Mouse (Mus musculus) midbrain, embryonic 11.5 days (tissue): Measurements from ENCODE around the gene Il10rb. TPM values are rescaled to one million over a fixed set of nuclear protein-coding genes. Genes with fewer than 3 reads are reported as not detected.

Source experiments
- ATAC-seq: fragments of 200-750 bp; cut with Nextera tagmentation; 2 replicates; pipeline ENCODE4 v1.8.0; 2017; ENCODE audit warnings: moderate TSS enrichment, moderate library complexity; ENCODE audit not compliant: low FRiP score
- DNase-seq: peaks from one replicate; pipeline ENCODE4 v3.0.0; 2015; ENCODE audit warnings: low spot score; ENCODE audit errors: missing footprints
- H3K27ac ChIP-seq: fragments of 300-500 bp; sonication (generic); 2 replicates; pipeline ENCODE4 v1.5.1; 2014; ENCODE audit warnings: low read depth, low read length
- H3K27me3 ChIP-seq: fragments of 300-500 bp; sonication (generic); 2 replicates; pipeline ENCODE4 v1.6.1; 2014; ENCODE audit warnings: mild to moderate bottlenecking, low read length, moderate library complexity, mixed read lengths; ENCODE audit not compliant: control insufficient read depth, insufficient read depth
- H3K36me3 ChIP-seq: fragments of 300-500 bp; sonication (generic); 2 replicates; pipeline ENCODE4 v1.6.1; 2014; ENCODE audit warnings: mild to moderate bottlenecking, low read length, moderate library complexity, mixed read lengths; ENCODE audit not compliant: control insufficient read depth, insufficient read depth
- H3K4me1 ChIP-seq: fragments of 300-500 bp; sonication (generic); 2 replicates; pipeline ENCODE4 v1.6.1; 2014; ENCODE audit warnings: low read length; ENCODE audit not compliant: control insufficient read depth, insufficient read depth
- H3K4me2 ChIP-seq: fragments of 300-500 bp; sonication (generic); 2 replicates; pipeline ENCODE4 v1.6.1; 2014; ENCODE audit warnings: mild to moderate bottlenecking, moderate library complexity
- H3K4me3 ChIP-seq: fragments of 300-500 bp; sonication (generic); 2 replicates; pipeline ENCODE4 v1.5.1; 2014; ENCODE audit warnings: low read depth, low read length
- H3K9ac ChIP-seq: fragments of 300-500 bp; sonication (generic); 2 replicates; pipeline ENCODE4 v1.6.1; 2014; ENCODE audit warnings: low read length
- H3K9me3 ChIP-seq: fragments of 300-500 bp; sonication (generic); 2 replicates; pipeline ENCODE4 v1.6.1; 2016; ENCODE audit warnings: low read length; ENCODE audit not compliant: control insufficient read depth
- WGBS: fragments of 180-500 bp; shearing (Covaris S2); extraction: QIAGEN DNeasy Blood & Tissue Kit; methylation state at CpG from one replicate; pipeline ENCODE4 v1.1.7; 2014; 5-methylcytosine and 5-hydroxymethylcytosine counted together
- polyA plus RNA-seq: library from polyadenylated mRNA; unstranded; fragments of >200 nt; fragmentation: Nextera tagmentation; extraction: Ambion mirVana; gene quantifications from 2 replicates; pipeline ENCODE4 v1.2.1, GENCODE M21; 2014

The Il10rb gene
- polyA plus RNA-seq, 1 experiment from 2014 or later, result 8.5 TPM

GRCm38 (mm10) chr16:91379412-91379811 is 26.6 kb upstream of the Il10rb start:
- Histone ChIP-seq H3K4me1 (peaks cover 4% of the 10 kb centered on the region), H3K4me2 (no peak overlapping the region), H3K9ac (no peak overlapping the region), H3K9me3 (no peaks in the 10 kb centered on the region), H3K36me3 (no peaks in the 10 kb centered on the region), H3K27ac (no peak overlapping the region), H3K27me3 (no peaks in the 10 kb centered on the region), H3K4me3 (no peak overlapping the region)
- WGBS, result 65% methylated on average over 3 of the region's 3 CpGs
- DNase-seq (no peak), ATAC-seq (no peak)

- ATAC-seq (no peak), DNase-seq (no peak)
- Histone ChIP-seq H3K9me3 (no peaks in the 10 kb centered on the region), H3K36me3 (no peaks in the 10 kb centered on the region), H3K27ac (no peak overlapping the region), H3K4me3 (no peak overlapping the region), H3K4me2 (no peak overlapping the region), H3K9ac (no peak overlapping the region), H3K4me1 (peaks cover 4% of the 10 kb centered on the region), H3K27me3 (no peaks in the 10 kb centered on the region)
- WGBS, result 84% methylated on average over 5 of the region's 5 CpGs
Measured at GRCm38 (mm10) chr16:91380151-91380550, 25.8 kb upstream of the Il10rb start.

DNA sequence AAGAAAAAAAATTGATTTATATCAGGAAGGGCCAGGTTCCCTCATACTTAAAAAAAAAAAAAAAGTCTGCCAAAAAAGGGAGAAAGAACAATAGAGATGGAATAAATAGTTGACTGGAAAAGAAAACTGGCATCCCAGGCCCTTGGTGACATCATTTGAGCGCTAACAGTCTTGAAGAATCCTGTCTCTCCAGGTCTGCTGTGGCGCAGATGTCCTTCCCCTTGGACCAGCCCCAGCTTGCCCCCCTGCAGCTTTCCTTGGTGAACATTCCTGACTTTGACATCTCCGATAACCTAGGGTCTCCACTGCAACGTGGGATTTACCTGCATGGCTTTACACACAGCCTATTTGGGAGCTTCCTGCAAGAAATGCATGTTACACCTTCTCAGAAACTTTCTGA is 24.4 kb upstream of the Il10rb start:
- no peak overlapping the region for H3K4me3 ChIP-seq
- H3K4me2 ChIP-seq, result no peak overlapping the region
- no peak overlapping the region for H3K27ac ChIP-seq
- DNase-seq, result no peak
- H3K36me3 ChIP-seq, result no peaks in the 10 kb centered on the region
- no peak for ATAC-seq
- no peaks in the 10 kb centered on the region for H3K9me3 ChIP-seq
- H3K27me3 ChIP-seq, result no peaks in the 10 kb centered on the region
- peaks cover 4% of the 10 kb centered on the region for H3K4me1 ChIP-seq
- no peak overlapping the region for H3K9ac ChIP-seq
- 86% methylated on average over 4 of the region's 4 CpGs for WGBS

- Histone ChIP-seq H3K27me3 (no peaks in the 10 kb centered on the region), H3K4me2 (no peak overlapping the region), H3K36me3 (no peaks in the 10 kb centered on the region), H3K9me3 (no peaks in the 10 kb centered on the region), H3K9ac (no peak overlapping the region), H3K27ac (no peak overlapping the region), H3K4me3 (no peak overlapping the region), H3K4me1 (peaks cover 4% of the 10 kb centered on the region)
- ATAC-seq, result no peak
- WGBS, result 91% methylated on average over 9 of the region's 9 CpGs
- DNase-seq, result no peak
Measured at GRCm38 (mm10) chr16:91382261-91382790, 23.6 kb upstream of the Il10rb start.

GRCm38 (mm10) chr16:91384221-91384620 is 21.7 kb upstream of the Il10rb start:
- Histone ChIP-seq H3K36me3 (peaks cover 3% of the 10 kb centered on the region; the same call in 1 of the 2 replicates), H3K27ac (no peak overlapping the region)

DNA sequence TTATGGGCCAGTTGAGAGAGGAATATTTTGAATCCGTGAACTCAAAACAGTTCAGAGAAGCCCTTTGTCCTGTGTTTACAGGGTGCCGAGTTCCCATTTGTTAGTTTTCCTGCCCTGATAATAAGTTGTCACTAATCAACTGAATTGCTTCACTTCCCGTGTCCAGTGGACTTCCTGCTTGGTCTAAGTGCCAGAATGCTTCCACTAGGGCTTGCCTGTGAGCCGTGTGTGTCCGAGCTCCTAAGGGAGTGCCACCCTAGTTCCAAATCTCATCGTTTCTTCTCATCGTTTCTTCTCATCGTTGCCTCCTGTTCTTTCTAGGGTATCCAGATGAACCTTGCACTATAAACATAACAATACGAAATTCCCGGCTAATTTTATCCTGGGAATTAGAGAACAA is 20.3 kb upstream of the Il10rb start:
- Histone ChIP-seq H3K27me3 (no peaks in the 10 kb centered on the region), H3K9me3 (no peaks in the 10 kb centered on the region), H3K4me1 (no peaks in the 10 kb centered on the region), H3K9ac (no peak overlapping the region), H3K4me3 (no peak overlapping the region), H3K4me2 (no peak overlapping the region), H3K36me3 (peaks cover 3% of the 10 kb centered on the region; the same call in 1 of the 2 replicates), H3K27ac (no peak overlapping the region)
- WGBS, result 59% methylated on average over 10 of the region's 10 CpGs
- ATAC-seq (no peak), DNase-seq (no peak)

More at GRCm38 (mm10) chr16:91384221-91384620, 21.7 kb upstream of the Il10rb start:
- 94% methylated on average over 4 of the region's 4 CpGs for WGBS
- ATAC-seq, result no peak
- Histone ChIP-seq H3K9me3 (no peaks in the 10 kb centered on the region), H3K4me2 (no peak overlapping the region), H3K9ac (no peak overlapping the region), H3K4me3 (no peak overlapping the region), H3K4me1 (no peaks in the 10 kb centered on the region), H3K27me3 (no peaks in the 10 kb centered on the region)
- DNase-seq, result peak; percentile 72

DNA sequence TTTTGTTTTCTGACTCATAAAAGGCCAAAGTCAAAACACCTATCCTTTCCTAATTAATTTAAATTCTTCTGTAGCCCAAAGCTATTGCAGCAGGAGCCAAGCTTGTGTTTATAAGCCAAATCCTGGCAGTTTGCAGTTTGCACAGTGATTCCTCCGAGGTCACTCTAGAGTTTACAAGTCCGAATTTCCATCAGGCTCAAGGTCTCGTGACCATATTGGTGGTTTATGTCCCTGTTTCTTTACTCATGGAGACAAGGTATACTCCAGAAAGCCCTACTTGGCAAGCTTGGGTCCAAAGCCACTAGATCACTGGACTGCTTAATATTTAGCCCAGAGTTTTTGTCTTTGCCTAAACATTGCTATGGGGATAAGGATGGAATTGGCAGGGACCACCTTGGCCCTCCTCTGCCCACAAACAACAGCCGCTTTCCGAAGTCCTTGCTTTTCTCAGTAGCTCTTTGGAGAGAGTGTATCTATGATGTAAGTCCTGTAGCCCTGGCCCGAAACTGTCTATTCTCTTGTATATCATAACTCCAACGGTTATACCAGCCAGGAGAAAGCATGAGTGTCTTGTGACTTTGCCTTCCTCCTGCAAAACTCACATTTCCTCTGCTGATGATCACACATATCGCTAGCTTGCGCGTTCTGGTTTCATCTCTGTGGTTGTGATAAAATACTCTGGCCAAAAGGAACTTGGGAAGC is 19.4 kb upstream of the Il10rb start:
- H3K36me3 ChIP-seq, result peaks cover 3% of the 10 kb centered on the region; the same call in 1 of the 2 replicates
- no peak overlapping the region for H3K9ac ChIP-seq
- no peak overlapping the region for H3K4me2 ChIP-seq
- 93% methylated on average over 10 of the region's 10 CpGs for WGBS
- H3K4me3 ChIP-seq, result no peak overlapping the region
- no peaks in the 10 kb centered on the region for H3K4me1 ChIP-seq
- no peaks in the 10 kb centered on the region for H3K9me3 ChIP-seq
- H3K27ac ChIP-seq, result no peak overlapping the region
- no peak for DNase-seq
- ATAC-seq, result no peak
- no peaks in the 10 kb centered on the region for H3K27me3 ChIP-seq

GRCm38 (mm10) chr16:91387121-91387486 is 18.9 kb upstream of the Il10rb start:
- H3K4me2 ChIP-seq, result no peak overlapping the region
- WGBS, result 90% methylated on average over 3 of the region's 3 CpGs
- ATAC-seq (no peak), DNase-seq (no peak)
- peaks cover 3% of the 10 kb centered on the region; the same call in 1 of the 2 replicates for H3K36me3 ChIP-seq
- H3K9me3 ChIP-seq, result no peaks in the 10 kb centered on the region
- H3K4me1 ChIP-seq, result no peaks in the 10 kb centered on the region
- no peaks in the 10 kb centered on the region for H3K27me3 ChIP-seq
- H3K27ac ChIP-seq, result no peak overlapping the region
- H3K9ac ChIP-seq, result no peak overlapping the region
- no peak overlapping the region for H3K4me3 ChIP-seq

DNA sequence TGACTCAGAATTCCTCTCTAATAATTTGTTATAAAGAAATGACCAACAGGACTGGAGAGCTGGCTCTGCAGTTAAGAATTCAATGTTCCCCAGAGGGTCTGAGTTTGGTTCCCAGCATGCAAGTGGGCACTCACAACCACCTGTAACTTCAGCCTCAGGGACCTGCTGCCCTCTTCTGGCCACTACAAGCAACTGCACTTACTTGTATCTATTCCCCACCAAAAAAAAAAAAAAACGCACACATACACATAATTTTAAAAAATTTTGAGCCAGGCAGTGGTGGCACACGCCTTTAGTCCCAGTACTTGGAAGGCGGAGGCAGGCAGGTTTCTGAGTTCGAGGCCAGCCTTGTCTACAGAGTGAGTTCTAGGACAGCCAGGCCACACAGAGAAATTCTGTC is 15.9 kb upstream of the Il10rb start:
- no peaks in the 10 kb centered on the region for H3K27me3 ChIP-seq
- H3K4me1 ChIP-seq, result no peaks in the 10 kb centered on the region
- no peak overlapping the region for H3K4me3 ChIP-seq
- no peak overlapping the region for H3K9ac ChIP-seq
- WGBS, result 89% methylated on average over 4 of the region's 4 CpGs
- no peaks in the 10 kb centered on the region for H3K9me3 ChIP-seq
- no peak for ATAC-seq
- H3K4me2 ChIP-seq, result no peak overlapping the region
- H3K27ac ChIP-seq, result no peak overlapping the region
- peaks cover 5% of the 10 kb centered on the region for H3K36me3 ChIP-seq
- DNase-seq, result no peak
